Mouse (Mus musculus) frontal cortex, postnatal 14 days (tissue): ENCODE results near the gene Tekt2.

Experiments
- DNase-seq, 2 experiments: peaks; one replicate each; pipeline ENCODE4 v3.0.0; 2022; ENCODE audit warnings: low spot score in 2 of 2

Tekt2 gene

GRCm38 (mm10) chr4:126325281-126325861, at the start of gene Tekt2:
Gene Tekt2, minus strand, starts transcription at chr4:126325688.
- no peak for DNase-seq

- DNase-seq = no peak
Observed at GRCm38 (mm10) chr4:126371497-126371896, 46.0 kb upstream of the Tekt2 start.

- DNase-seq = no peak
Observed at GRCm38 (mm10) chr4:126360069-126360468, 34.6 kb upstream of the Tekt2 start.

GRCm38 (mm10) chr4:126343451-126343850, 18.0 kb upstream of the Tekt2 start:
- no peak for DNase-seq

GRCm38 (mm10) chr4:126339461-126339860, 14.0 kb upstream of the Tekt2 start:
- no peak for DNase-seq

GRCm38 (mm10) chr4:126332358-126332757, 6.9 kb upstream of the Tekt2 start:
- no peak for DNase-seq

- no peak for DNase-seq
Observed at GRCm38 (mm10) chr4:126331751-126332150, 6.3 kb upstream of the Tekt2 start.

GRCm38 (mm10) chr4:126330295-126330694, 4.8 kb upstream of the Tekt2 start:
- DNase-seq = no peak

GRCm38 (mm10) chr4:126326036-126326435, 548 bp upstream of the Tekt2 start:
- DNase-seq = no peak

- DNase-seq = no peak
Observed at GRCm38 (mm10) chr4:126324861-126325260, 627 bp downstream of the Tekt2 start.

- no peak for DNase-seq
Observed at GRCm38 (mm10) chr4:126322646-126323045, 2.8 kb downstream of the Tekt2 start.

GRCm38 (mm10) chr4:126321854-126322511, 3.5 kb downstream of the Tekt2 start:
- no peak for DNase-seq

GRCm38 (mm10) chr4:126321111-126321853, 4.2 kb downstream of the Tekt2 start, which contains the start of gene Adprhl2:
Gene Adprhl2, minus strand, starts transcription at chr4:126321703.
- DNase-seq = peak; percentile 94 to 99

- no peak for DNase-seq
Observed at GRCm38 (mm10) chr4:126319806-126320205, 5.7 kb downstream of the Tekt2 start.

GRCm38 (mm10) chr4:126316443-126317040, 8.9 kb downstream of the Tekt2 start:
- DNase-seq = no peak

- no peak for DNase-seq
Observed at GRCm38 (mm10) chr4:126315931-126316330, 9.6 kb downstream of the Tekt2 start.

GRCm38 (mm10) chr4:126314393-126314792, 11.1 kb downstream of the Tekt2 start:
- DNase-seq = no peak

- no peak for DNase-seq
Observed at GRCm38 (mm10) chr4:126313202-126313601, 12.3 kb downstream of the Tekt2 start.

- DNase-seq = no peak
Observed at GRCm38 (mm10) chr4:126311566-126312200, 13.8 kb downstream of the Tekt2 start.

- no peak for DNase-seq
Observed at GRCm38 (mm10) chr4:126310344-126310743, 15.1 kb downstream of the Tekt2 start.

GRCm38 (mm10) chr4:126309922-126310309, 15.6 kb downstream of the Tekt2 start:
- peak; percentile 71 to 85 for DNase-seq
